Comparison of ENCODE assay signal across 18 mouse cellular contexts in the genomic region with DNA sequence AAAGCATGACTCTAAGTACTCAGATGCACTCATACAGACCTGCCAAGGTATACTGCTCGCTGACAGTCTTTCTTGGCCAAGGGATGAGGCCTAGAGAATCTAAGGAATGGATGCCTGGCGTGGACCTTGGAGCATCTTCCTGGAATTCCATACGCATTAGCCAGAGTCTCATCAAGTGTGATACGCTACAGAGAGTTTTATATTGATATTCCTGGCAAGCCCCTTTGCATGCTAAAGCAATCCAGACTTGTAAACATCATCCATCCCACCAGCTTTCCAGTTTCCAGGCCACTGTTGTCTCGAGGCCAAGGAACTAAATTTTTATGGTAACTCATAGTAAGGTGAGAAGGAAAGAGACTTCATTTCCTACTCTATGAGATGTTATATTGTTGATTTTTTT.
"Had no signal": no experiment of that assay in that cellular context is flagged by ENCODE, and none has a peak within 500 bp of the region (broad histone marks: within the 10 kb centered on the region; RNA-seq: fewer than 3 reads in every experiment).

No protein-coding gene starts in this region.

- H3K4me3 ChIP-seq: midbrain, embryonic 10.5 days; midbrain, embryonic 12.5 days; myocyte; neural tube, embryonic 13.5 days; neural tube, embryonic 15.5 days had no signal

- H3K4me1 ChIP-seq: midbrain, embryonic 12.5 days; neural tube, embryonic 13.5 days; neural tube, embryonic 15.5 days had no signal

- DNase-seq: lung, embryonic 14.5 days; lung, postnatal 10 days; lung, postnatal 4 days; midbrain, embryonic 14.5 days; retina, postnatal 1 day; right cerebral cortex, adult 18-20 months; right cerebral cortex, postnatal 25 days; right cerebral cortex, postnatal 4 days; spleen, adult 18-20 months; thymus, adult 2 months; thymus, postnatal 25 days; thymus, postnatal 4 days had no signal

- H3K9ac ChIP-seq: lung, embryonic 14.5 days; midbrain, embryonic 12.5 days; neural tube, embryonic 13.5 days; neural tube, embryonic 15.5 days had no signal

- H3K27ac ChIP-seq: midbrain, embryonic 10.5 days; midbrain, embryonic 12.5 days; neural tube, embryonic 13.5 days; neural tube, embryonic 15.5 days had no signal

- ATAC-seq: midbrain, embryonic 16.5 days had no signal

- H3K9me3 ChIP-seq: midbrain, embryonic 10.5 days; midbrain, embryonic 12.5 days; neural tube, embryonic 13.5 days; neural tube, embryonic 15.5 days had no signal

- H3K4me2 ChIP-seq: lung, embryonic 14.5 days; midbrain, embryonic 12.5 days; neural tube, embryonic 13.5 days; neural tube, embryonic 15.5 days had no signal

- H3K27me3 ChIP-seq: midbrain, embryonic 12.5 days; neural tube, embryonic 13.5 days; neural tube, embryonic 15.5 days had no signal

- H3K36me3 ChIP-seq: midbrain, embryonic 10.5 days; midbrain, embryonic 12.5 days; neural tube, embryonic 13.5 days; neural tube, embryonic 15.5 days had no signal
